Mouse (Mus musculus): ENCODE measurements around the gene Tpm4.
A peak's percentile ranks its signal among the peaks of the same experiment; 100 is the strongest.
"Not testable (repeated sequence)": the region's sequence is repeated elsewhere in the genome, so short reads cannot be mapped to it uniquely, and the experiment has no call there.

The Tpm4 gene

DNA sequence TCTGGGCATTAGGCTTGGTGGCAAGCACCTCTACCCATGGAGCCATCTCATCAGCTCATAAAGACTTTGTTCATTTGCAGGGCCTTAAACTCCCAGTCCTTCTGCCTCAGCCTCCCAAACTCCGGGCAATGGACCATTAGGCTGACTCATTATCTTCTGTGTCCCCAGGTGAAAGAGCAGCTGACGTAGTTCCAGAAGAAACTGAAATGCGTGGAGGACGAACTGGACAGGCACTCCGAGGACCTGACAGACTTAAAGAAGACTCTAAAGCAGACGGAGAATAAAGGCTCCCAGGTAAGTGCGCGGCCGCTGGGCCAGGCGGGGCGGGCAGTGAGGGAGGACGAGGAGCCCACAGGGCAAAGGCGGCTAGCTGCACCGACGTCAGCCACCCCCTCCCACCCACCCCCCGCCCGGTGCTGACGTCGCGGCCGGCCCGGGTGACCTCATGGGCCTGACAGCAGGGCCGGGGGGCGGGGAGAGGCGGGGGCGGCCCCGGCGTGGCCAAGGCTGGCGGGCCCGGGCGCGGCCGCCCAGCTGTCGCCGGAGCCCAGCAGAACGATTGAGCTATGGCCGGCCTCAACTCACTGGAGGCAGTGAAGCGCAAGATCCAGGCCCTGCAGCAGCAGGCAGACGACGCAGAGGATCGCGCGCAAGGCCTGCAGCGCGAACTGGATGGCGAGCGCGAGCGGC, at the start of gene Tpm4:
Gene Tpm4, plus strand, starts transcription at position 220 of the 690 bp plus-strand sequence.
- DNase-seq (ENCODE audit: low spot score in 2 of 2): peak; percentile 77 to 79

DNA sequence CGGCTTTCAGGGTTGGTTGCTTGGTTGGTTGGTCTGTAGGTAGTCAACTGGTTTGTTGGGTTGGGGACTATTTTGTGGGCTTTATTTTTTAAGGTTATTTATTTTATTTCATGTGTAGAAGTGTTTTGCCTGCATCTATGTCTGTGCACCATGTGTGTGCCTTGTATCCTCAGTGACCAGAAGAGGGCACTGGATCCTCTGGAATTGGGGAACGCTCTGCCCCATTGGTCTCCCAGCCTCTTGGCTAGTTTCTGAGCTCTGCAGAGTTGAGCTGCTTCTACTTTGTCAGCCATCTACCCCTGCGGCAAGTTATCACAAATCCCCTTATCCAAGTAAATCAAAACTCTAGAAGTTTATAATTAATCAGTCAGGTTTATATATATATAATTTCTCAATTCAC, 47.2 kb upstream of the Tpm4 start:
- not testable (repeated sequence) for DNase-seq (ENCODE audit: low spot score in 2 of 2)

DNA sequence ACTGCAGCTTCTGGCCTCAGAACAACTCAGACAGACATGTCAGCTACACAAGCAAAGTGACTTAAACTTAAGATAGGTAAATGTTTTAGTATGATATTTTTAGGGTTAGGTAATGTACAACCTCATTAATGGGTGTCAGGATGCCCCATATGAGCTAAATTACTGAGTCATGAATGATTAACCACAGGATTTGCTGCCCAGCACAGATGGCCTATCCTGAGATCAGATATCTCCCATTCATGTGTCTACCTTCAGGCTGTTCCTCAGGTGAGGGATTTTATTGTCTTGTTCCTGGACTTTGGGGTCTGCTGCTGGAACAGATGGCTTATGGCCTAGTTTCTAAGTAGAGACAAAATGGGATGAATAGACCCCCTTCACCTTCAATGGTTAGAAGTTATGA, 38.1 kb upstream of the Tpm4 start:
- DNase-seq (ENCODE audit: low spot score in 2 of 2): not testable (repeated sequence)

DNA sequence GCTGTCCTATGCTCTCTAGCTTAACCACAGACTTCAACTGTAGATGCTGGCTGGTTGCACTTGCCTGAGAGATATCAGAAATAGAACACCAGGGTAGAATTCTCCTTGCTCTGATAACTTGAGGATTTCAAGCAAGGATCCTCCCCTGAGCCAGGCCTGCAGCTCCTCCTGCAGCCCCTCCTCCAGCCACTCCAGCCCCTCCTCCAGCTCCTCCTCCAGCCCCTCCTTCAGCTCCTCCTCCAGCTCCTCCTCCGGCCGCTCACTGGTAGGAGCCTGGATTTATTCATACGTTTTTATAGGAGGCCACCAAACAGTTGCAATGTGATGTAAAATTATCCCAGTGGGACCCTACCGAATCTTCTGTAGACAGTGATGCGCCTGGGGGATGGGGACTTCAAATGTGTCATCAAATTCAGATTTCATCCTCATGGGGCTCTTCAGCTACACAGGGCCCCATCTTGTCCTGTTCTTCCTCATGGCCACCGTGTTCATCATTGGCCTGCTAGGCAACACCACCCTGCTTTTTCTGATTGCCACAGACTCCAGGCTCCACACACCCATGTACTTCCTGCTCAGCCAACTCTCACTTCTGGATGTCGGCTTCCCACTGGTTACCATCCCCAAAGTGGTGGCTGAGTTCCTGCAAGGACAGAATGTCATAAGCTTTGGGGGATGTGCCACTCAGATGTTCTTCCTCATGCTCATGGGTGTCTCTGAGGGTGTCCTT, 35.2 kb upstream of the Tpm4 start:
- DNase-seq (ENCODE audit: low spot score in 2 of 2): not testable (repeated sequence)

DNA sequence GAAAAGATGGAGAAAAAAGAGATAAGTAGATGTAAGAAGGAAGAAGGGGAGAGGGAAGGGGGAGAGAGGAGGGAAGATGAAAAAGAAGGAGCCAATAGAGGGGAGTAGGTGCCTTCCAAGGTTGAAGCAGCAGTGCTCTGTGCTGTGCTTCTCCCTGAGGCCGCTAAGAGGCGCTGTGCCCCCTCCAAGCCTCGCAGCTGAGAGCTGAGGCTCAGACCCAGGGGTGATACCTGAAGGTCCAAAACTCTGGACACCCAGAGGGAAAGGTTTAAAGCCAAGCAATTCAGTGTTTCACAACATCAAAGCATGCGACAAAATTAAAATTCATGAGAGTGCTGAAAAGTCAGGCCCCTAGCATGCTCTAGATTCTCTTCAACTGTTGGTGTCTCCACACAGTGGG, 29.6 kb upstream of the Tpm4 start:
- DNase-seq (ENCODE audit: low spot score in 2 of 2): peak in 1 of 2 experiments; percentile 15

DNA sequence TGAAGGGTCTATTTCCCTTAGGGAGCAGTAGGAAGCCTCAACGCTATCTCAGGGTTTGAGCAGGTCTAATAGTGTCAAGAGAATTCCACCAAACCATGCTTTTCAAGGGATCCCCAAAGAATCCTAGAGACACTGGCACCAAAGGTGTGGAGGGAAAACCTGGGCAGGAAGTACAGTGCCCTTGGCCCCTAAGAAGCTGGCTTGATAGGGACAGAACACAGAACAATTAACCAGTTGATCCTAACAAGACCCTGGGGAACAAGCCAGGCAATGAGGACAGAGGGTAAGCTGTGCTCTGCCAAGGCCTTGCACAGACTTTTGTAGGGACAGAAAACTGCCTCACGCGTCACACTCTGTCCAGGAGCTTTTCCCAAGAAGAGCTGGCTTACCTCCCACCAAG, 28.0 kb upstream of the Tpm4 start, which contains the start of gene Olfr374:
Gene Olfr374, plus strand, starts transcription at position 301 of the 400 bp plus-strand sequence.
- DNase-seq (ENCODE audit: low spot score in 2 of 2): no peak

DNA sequence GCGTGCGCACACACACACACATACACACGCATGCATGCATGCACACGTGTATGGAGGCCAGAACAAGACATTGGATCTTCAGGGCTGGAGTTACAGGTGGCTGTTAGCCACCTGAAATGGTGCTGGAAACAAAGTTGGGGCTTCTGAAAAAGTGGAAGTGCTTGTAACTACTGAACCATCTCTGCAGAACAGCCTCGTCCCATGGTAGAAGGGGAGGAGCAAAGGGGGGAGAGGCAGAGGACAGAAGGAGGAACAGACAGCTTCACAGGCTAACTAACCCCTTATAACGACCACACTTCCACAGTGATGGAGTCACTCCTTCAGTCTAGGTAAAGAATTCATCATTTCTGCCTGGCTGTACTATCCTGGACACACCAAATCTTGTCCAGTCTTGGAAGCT, 23.9 kb upstream of the Tpm4 start:
- peak in 1 of 2 experiments; percentile 63 for DNase-seq (ENCODE audit: low spot score in 2 of 2)

DNA sequence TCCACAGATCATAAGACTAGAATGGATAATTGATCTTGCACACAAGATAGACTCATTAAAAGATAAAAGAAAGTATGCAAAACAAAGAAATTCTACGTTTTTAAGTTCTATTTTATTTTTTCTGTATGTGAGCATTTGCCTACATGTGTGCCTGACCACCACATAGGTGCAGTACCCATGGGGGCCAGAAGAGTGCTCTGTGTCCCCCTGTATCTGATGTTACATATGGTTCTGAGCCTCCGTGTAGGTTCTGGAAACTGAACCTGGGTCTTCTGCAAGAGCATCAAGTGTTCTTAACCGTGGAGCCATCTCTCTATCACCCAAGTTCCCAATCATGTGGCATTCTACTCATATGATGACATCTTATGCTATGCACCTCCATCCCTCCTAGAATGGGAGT, 22.3 kb upstream of the Tpm4 start:
- peak in 1 of 2 experiments; percentile 17 for DNase-seq (ENCODE audit: low spot score in 2 of 2)

DNA sequence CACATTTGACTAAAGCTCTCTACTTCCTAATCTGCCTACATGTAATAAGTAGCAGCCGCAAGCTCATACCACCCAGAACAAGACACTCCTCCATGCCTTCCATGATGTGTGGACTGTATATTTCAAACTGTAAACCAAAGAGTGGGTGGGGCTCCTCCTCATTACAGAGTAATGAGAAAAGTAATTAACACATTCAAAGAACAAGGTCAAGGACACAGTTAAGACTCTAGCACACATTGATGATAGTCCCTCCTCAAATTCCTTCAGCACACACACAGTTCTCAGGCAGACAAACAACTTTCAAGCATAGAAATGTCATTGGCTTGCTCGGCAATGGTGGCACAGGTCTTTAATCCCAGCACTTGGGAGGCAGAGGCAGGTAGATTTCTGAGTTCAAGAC, 19.6 kb upstream of the Tpm4 start:
- DNase-seq (ENCODE audit: low spot score in 2 of 2): no peak

DNA sequence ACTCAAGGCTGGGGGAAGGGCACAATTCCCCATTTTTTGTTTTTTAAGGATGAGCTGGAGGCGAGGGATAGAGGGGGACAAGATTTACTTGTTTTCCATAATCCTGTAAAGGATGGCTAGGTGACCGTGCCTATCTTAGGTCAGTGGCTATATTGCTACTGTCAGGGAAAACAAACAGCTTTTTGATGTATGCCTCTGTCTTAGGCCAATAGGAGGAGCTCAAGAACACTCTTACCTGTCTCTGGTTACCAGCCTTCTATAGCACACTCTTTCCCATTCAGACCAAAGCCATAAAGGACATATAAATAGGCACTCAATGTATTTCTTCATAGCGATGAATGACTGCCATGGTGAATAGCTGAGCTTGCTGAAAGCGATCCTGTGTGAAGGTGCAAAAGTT, 16.2 kb upstream of the Tpm4 start:
- no peak for DNase-seq (ENCODE audit: low spot score in 2 of 2)

DNA sequence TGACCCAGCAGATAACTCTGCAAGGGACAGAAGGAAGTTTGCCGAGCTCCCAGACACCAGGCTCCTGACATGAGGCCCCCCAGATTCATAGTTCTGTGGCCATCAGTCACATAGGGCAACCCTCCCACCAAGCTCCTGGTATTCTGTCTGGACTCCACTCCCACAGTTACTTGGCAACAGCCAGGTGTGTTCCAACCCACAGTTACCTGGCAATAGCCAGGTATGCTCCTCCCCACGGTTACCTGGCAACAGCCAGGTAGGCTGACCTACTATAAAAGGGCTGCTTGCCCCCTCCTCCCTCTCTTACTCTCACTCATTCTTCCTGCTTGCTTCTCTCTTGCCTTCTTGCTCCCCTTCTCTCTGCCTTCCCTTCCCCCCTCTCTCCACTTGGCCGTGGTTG, 13.3 kb upstream of the Tpm4 start:
- not testable (repeated sequence) for DNase-seq (ENCODE audit: low spot score in 2 of 2)

DNA sequence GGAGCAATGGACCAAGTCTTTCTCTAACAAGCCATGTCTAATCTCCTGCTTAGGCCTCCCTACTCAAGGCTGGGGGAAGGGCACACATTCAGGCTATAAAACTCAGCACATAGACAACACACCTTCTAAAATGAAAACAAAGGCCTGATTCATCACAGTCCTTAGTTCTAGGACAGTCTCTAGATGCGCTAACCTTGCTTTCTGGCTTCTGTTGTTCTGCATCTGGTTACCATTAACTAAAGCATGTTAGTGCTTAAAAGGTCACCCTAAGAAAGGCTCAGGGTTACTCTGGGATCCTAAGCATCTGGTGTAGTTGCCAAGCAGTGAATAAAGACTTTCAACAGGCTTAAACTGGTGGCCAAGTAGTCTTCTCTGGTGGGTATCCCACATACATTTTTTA, 12.8 kb upstream of the Tpm4 start:
- DNase-seq (ENCODE audit: low spot score in 2 of 2): no peak

DNA sequence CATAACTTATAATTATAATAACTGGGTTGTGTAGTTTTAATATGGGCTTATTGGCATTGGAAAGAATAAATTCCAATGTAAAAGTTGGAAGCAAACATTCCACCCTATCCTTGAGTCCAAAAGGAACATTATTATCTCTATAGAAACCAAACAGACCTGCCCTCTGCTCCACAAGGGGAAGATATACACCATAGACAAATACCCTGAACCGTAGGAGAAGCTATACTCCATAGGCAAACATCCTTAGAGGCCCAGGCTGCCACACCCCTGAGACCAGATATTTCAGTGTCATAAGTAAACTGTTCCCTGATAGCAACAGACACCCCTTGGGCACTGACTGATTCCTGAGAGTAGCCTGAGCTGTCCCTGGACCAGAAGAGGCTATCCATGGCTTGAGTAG, 6.9 kb upstream of the Tpm4 start:
- DNase-seq (ENCODE audit: low spot score in 2 of 2): no peak

DNA sequence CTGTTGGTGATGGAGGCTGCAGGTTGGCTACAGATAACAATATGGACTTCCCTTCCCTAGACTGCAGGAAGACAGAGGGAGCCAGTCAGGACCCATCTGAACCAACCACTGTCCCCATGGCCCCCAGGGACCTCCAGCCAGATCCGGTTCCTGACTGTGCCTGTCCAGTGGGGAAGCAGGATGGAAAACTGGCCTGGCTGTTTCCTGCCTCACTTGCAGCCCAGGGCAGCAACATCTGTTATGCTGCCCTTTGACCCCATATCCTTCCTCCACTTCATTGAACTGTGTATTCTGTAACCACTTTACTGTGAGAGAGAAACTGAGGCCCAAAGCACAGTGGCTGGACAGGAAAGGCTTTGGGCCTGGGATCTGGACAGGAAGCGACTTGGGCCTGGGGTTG, 3.5 kb upstream of the Tpm4 start:
- DNase-seq (ENCODE audit: low spot score in 2 of 2): no peak

DNA sequence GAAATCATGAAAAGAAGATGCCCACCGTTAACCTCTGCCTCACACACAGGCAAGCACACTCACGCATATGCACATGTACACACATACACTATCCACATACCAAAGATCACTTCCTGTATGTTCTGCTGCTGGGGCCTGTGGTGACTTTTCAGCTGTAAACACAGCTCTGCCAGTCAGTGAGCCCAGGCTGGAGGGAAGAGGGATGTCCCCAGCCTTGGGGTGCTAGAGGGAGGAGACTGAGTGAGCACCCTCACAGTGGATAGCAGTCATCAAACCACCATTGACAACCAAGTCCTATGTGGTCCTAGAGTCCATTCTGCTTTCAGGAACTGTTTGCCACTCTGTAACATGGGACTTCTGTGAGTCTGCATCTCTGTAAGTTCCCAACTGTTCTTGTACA, 2.9 kb upstream of the Tpm4 start:
- peak; percentile 38 to 50 for DNase-seq (ENCODE audit: low spot score in 2 of 2)

DNA sequence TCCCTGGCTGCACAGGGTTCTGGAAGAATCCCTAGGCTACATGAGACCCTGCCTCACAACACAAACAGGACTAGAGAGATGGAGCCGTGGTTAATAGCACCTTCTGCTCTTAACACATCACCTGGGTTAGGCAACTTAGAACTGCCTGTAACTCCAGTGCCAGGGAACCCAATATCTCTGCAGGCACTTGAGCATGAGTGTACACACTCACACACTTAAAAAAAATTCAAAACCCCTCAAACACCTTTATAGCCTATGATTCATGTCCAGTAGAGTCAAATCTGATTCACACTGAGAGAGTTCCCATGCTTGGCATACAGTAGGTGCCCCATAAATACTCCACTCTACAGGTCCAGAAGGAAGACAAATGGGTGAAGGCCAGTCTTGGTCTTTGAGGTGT, 2.4 kb upstream of the Tpm4 start:
- DNase-seq (ENCODE audit: low spot score in 2 of 2): no peak

DNA sequence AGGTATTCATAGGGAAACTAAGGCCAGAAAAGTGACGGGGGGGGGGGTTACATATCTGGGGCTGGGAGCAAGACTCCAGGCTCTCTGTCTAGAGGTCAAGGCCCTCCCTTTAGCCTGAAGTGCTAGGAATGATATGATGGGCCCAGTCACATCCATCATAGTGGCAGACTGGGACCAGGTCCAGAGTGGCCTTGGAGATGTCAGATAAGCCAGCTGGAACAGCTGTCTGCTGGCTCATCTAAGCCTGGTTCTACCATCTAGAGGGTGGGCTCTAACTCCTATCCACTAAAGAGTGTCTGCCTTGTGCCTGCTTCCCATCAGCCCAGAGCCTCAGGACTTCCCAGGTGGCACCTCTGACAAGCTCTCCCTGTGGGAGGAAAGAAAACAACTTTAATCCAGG, 1.9 kb upstream of the Tpm4 start:
- DNase-seq (ENCODE audit: low spot score in 2 of 2): no peak

DNA sequence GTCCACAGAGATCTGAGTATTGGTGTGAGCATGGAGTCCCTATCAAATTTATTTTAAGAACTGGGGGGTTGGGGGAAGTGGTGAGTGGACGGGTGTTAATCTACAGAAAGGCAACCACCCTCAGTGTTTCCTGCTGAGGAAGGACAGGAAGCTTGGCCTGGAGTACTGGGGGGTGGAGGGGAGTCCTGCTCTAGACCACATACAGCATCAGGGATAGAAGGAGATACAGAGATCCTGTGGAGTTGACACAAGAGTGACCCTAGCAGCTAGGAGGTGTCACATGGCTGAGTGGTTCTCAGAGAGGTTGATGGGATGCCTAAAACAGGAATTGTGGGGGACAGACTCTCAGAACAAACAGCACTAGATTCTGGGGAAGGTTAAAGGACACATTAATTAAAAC, 1.3 kb upstream of the Tpm4 start:
- peak in 1 of 2 experiments; percentile 33 for DNase-seq (ENCODE audit: low spot score in 2 of 2)

DNA sequence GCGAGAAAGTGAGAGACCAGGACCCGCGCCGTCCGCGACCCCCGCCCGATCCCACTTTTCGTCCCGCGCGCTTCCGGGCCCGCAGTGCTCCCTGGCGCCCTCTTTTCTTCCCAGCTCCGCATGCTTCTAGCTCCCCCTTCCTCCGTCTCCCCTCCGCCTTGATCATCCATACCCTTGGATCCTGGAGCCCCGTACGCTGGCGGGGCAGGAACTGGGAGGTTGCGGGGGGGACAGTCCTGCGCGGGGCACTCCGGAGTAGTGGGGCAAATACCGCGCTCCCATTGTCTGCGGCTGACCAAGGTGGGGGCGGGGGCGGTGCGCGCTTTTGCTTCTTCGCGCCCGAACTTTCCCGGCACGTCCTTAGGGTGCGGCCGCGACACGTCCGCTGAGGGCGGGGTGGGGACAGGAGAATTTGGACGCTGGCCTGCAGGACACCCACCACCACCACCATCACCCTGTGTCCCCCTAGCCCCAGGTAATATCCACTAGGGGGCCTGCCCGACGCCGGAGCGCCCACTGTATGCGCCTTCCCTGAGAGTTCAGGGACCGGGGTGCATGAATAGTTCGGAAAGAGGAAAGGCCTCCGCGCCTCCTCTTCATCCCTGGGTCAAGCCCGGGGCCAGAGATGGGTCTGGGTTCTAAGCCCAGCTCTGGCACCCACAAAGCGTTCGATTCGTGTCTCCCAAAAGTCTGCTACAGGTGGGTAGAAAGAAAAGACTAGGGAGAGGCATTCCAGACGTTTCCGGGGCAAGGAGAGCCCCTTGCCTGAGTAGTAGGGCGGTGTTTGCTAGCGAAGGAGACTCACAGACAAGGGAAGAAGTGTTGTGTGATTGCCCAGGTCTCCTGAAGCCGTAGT, 899 bp downstream of the Tpm4 start:
- peak; percentile 35 to 47 for DNase-seq (ENCODE audit: low spot score in 2 of 2)

DNA sequence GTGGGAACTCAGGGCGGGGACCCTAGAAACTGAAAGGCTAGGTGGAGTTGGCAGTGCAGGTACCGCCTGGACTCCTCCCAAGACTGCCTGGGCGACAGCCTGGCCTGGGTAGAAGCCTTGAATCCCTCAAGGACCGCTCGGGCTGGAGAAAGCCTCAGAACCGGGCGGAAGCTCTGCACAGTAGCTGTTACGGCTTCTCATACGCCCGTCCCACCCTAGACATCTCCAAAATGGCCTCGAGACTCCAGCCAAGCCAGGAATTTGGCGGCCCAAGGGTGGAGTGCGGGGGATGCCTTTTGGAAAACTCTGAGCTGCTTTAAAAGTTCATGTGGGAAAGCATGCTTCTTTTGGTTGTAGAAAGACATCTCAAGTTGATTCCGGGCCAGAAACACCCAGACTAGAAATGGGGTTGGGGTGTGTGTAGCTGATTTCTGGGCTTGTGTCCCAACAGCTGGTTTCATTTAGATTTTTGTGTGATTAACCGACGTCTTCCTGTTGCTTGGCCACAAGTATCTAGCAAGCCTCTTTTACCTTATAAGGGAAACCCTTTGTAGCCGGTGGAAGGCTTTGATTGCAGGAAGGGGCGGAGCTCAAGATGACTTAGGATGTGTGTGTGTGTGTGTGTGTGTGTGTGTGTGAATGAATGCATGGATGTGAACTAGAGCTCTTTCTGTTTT, 1.7 kb downstream of the Tpm4 start:
- peak; percentile 82 to 84 for DNase-seq (ENCODE audit: low spot score in 2 of 2)

DNA sequence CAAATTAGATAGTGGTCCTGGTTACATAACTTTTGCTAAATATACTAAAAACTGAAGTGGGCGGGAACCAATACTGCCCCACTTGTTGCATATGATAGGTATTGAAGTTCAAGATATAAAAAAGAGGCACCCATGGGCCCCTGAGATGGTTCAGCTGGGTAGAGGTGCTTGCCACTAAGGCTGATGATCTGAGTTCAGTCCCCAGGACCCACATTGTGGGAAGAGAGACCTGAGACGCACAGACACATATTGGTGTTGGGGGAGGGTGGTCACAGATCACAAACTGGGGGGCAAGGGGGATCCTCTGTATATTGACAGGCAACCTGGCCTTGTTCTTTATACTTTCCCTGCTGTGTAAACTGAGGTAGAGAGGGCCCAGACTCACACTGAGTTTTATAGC, 2.7 kb downstream of the Tpm4 start:
- DNase-seq (ENCODE audit: low spot score in 2 of 2): no peak

DNA sequence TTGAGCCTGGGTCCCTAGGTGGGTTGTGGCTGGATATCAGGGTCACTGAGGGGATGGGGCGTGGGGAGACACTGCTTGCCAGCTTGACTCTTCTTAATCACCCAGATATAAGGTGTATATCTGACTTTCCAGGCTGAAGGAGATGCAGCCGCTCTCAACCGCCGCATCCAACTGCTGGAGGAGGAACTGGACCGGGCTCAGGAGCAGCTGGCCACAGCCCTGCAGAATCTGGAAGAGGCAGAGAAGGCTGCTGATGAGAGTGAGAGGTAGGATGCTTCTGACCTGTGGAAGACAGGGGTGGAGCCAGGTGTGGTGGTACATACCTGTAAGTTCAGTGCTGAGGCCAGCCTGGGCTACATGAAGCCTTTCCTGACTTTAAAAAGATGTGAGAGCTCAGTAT, 3.7 kb downstream of the Tpm4 start:
- no peak for DNase-seq (ENCODE audit: low spot score in 2 of 2)
